Mouse (Mus musculus) mature B cell (primary cell): Measurements from ENCODE around the gene Clock.

ENCODE experiments used
- in situ Hi-C: fragments of 300-500 bp; cut with MboI; formaldehyde crosslinking; loops from 2 replicates; pipeline ENCODE4 v1.14.3; 2019

Clock gene

GRCm38 (mm10) chr5:76304452-76305341 is at the start of gene Clock:
Gene Clock (minus strand): TSS chr5:76304792.
- in situ Hi-C loops = loop anchor here (25.0 kb wide), 1 partner anchor 233 kb away; the partner anchor contains the start of gene Exoc1

- in situ Hi-C loops = no loop called here
Observed at GRCm38 (mm10) chr5:76351953-76352611, 47.5 kb upstream of the Clock start.

- in situ Hi-C loops = no loop called here
Observed at GRCm38 (mm10) chr5:76351537-76351936, 46.9 kb upstream of the Clock start.

- in situ Hi-C loops = no loop called here
Observed at GRCm38 (mm10) chr5:76346137-76346536, 41.5 kb upstream of the Clock start.

- in situ Hi-C loops = no loop called here
Observed at GRCm38 (mm10) chr5:76340931-76341330, 36.3 kb upstream of the Clock start.

- in situ Hi-C loops = no loop called here
Observed at GRCm38 (mm10) chr5:76337100-76337499, 32.5 kb upstream of the Clock start.

- in situ Hi-C loops = no loop called here
Observed at GRCm38 (mm10) chr5:76333833-76334232, 29.2 kb upstream of the Clock start.

GRCm38 (mm10) chr5:76330953-76331352 is 26.4 kb upstream of the Clock start, which contains the start of gene Pdcl2:
Gene Pdcl2 (minus strand): TSS chr5:76331156.
- in situ Hi-C loops = no loop called here

- in situ Hi-C loops = no loop called here
Observed at GRCm38 (mm10) chr5:76327296-76327695, 22.7 kb upstream of the Clock start.

- in situ Hi-C loops = no loop called here
Observed at GRCm38 (mm10) chr5:76325113-76325512, 20.5 kb upstream of the Clock start.

- in situ Hi-C loops = loop anchor here (25.0 kb wide), 1 partner anchor 216 kb away; the partner anchor contains the start of gene Exoc1
Observed at GRCm38 (mm10) chr5:76321249-76322196, 16.9 kb upstream of the Clock start.

- in situ Hi-C loops = loop anchor here (25.0 kb wide), 1 partner anchor 229 kb away; the partner anchor contains the start of gene Exoc1
Observed at GRCm38 (mm10) chr5:76308206-76308605, 3.6 kb upstream of the Clock start.

GRCm38 (mm10) chr5:76306261-76306660 is 1.7 kb upstream of the Clock start:
- in situ Hi-C loops = loop anchor here (25.0 kb wide), 1 partner anchor 231 kb away; the partner anchor contains the start of gene Exoc1

- in situ Hi-C loops = loop anchor here (25.0 kb wide), 1 partner anchor 232 kb away; the partner anchor contains the start of gene Exoc1
Observed at GRCm38 (mm10) chr5:76305616-76306015, 1.0 kb upstream of the Clock start.

- in situ Hi-C loops = loop anchor here (25.0 kb wide), 1 partner anchor 233 kb away; the partner anchor contains the start of gene Exoc1
Observed at GRCm38 (mm10) chr5:76303745-76304451, 694 bp downstream of the Clock start.

GRCm38 (mm10) chr5:76303379-76303744 is 1.2 kb downstream of the Clock start:
- in situ Hi-C loops = loop anchor here (25.0 kb wide), 1 partner anchor 234 kb away; the partner anchor contains the start of gene Exoc1

GRCm38 (mm10) chr5:76302009-76302408 is 2.6 kb downstream of the Clock start:
- in situ Hi-C loops = loop anchor here (25.0 kb wide), 1 partner anchor 235 kb away; the partner anchor contains the start of gene Exoc1

- in situ Hi-C loops = no loop called here
Observed at GRCm38 (mm10) chr5:76289234-76289691, 15.3 kb downstream of the Clock start.

- in situ Hi-C loops = no loop called here
Observed at GRCm38 (mm10) chr5:76288256-76288655, 16.3 kb downstream of the Clock start.

GRCm38 (mm10) chr5:76287062-76287461 is 17.5 kb downstream of the Clock start:
- in situ Hi-C loops = no loop called here
